ENCODE assay signal across 8 mouse cellular contexts in the genomic region with DNA sequence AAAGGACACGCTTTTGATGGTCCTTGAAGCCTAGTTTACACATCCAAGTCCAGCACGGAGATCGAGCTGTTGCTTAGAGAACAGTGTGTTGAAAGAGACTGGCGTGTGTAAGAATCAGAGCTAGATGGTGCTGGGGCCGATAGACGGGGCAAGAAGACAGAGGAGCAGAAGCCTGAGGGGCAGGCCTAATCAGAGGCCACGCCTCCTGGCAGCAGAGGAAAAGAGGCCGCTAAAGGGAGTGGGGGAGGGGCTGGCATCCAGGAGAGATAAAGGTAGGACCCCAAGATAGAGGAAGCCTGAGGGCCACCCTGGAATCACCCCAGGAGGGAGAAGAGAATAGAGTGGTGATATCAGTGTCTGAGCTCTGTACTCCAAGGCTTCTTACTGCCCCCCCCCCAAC. TPM values are rescaled to one million over a fixed set of nuclear protein-coding genes. Genes with fewer than 3 reads are reported as not detected.
DNase-seq lines count a peak whose midpoint lies in the region; ATAC-seq and TF ChIP-seq lines count a peak whose summit lies in the region.
"Had no signal": no experiment of that assay in that cellular context is flagged by ENCODE, and none has a peak within 500 bp of the region (broad histone marks: within the 10 kb centered on the region; RNA-seq: fewer than 3 reads in every experiment).

No protein-coding gene starts in this region.

- H3K4me2 ChIP-seq in forebrain, embryonic 12.5 days, result peak overlapping the region; percentile 41; the same call in 1 of the 2 replicates
- H3K4me2 ChIP-seq in midbrain, embryonic 13.5 days (replicated peaks), result no peak overlapping the region

- H3K9ac ChIP-seq in forebrain, embryonic 12.5 days, result no peak overlapping the region; the same call in 1 of the 2 replicates
- H3K9ac ChIP-seq in midbrain, embryonic 13.5 days (replicated peaks), result no peak overlapping the region

- no peak for TF ChIP-seq POLR2A in cerebellum, adult 2 months (IDR thresholded peaks at IDR 0.05; ENCODE audit: borderline replicate concordance, insufficient read depth, low read length)

- WGBS in forebrain, embryonic 12.5 days, result 7% methylated on average over 8 of the region's 8 CpGs
- WGBS in midbrain, embryonic 13.5 days, result 8% methylated on average over 8 of the region's 8 CpGs
- WGBS in cerebellum, adult 2 months, result 55% methylated on average over 8 of the region's 8 CpGs

- DNase-seq in kidney, postnatal 10 days, result peak; percentile 54
- DNase-seq in kidney, postnatal 4 days, result no peak
- DNase-seq in ZHBTc4 (ENCODE audit: low read depth, low spot score), result peak; percentile 67
- no peak for DNase-seq in cerebellum, adult 2 months
- no peak for DNase-seq in cerebellum, adult 9-11 months
- DNase-seq: cerebellum, postnatal 36 days had no signal

- H3K4me1 ChIP-seq in forebrain, embryonic 12.5 days, result peaks cover 46% of the 10 kb centered on the region
- peaks cover 40% of the 10 kb centered on the region for H3K4me1 ChIP-seq in midbrain, embryonic 13.5 days (replicated peaks)
- no peaks in the 10 kb centered on the region for H3K4me1 ChIP-seq in cerebellum, adult 2 months (ENCODE audit: control insufficient read depth, insufficient read depth, low read length)

- no peak for TF ChIP-seq CTCF in cerebellum, adult 2 months (IDR thresholded peaks at IDR 0.05; ENCODE audit: borderline replicate concordance, insufficient read depth, low read depth, low read length)

- peaks cover 32% of the 10 kb centered on the region for H3K27me3 ChIP-seq in forebrain, embryonic 12.5 days
- peaks cover 42% of the 10 kb centered on the region for H3K27me3 ChIP-seq in midbrain, embryonic 13.5 days
- no peaks in the 10 kb centered on the region for H3K27me3 ChIP-seq in cerebellum, adult 2 months (ENCODE audit: control insufficient read depth, insufficient read depth, low read length)

- no peak overlapping the region for H3K4me3 ChIP-seq in forebrain, embryonic 12.5 days (replicated peaks)
- H3K4me3 ChIP-seq in midbrain, embryonic 13.5 days (replicated peaks), result no peak overlapping the region
- no peak overlapping the region for H3K4me3 ChIP-seq in cerebellum, adult 2 months (replicated peaks; ENCODE audit: insufficient read depth, low read depth, low read length)

- H3K27ac ChIP-seq in forebrain, embryonic 12.5 days, result peak overlapping the region; percentile 87
- peak overlapping the region; percentile 70; the same call in 1 of the 2 replicates for H3K27ac ChIP-seq in midbrain, embryonic 13.5 days
- no peak overlapping the region for H3K27ac ChIP-seq in cerebellum, adult 2 months (ENCODE audit: insufficient read depth, low read length)

- no peaks in the 10 kb centered on the region for H3K36me3 ChIP-seq in forebrain, embryonic 12.5 days (replicated peaks)
- no peaks in the 10 kb centered on the region for H3K36me3 ChIP-seq in midbrain, embryonic 13.5 days

- peak; percentile 19; the same call in 1 of the 2 replicates for ATAC-seq in forebrain, embryonic 12.5 days (ENCODE audit: low FRiP score)
- peak; percentile 2; the same call in 1 of the 2 replicates for ATAC-seq in midbrain, embryonic 13.5 days

- H3K9me3 ChIP-seq in forebrain, embryonic 12.5 days, result no peaks in the 10 kb centered on the region
- no peaks in the 10 kb centered on the region for H3K9me3 ChIP-seq in midbrain, embryonic 13.5 days

RNA-seq across cellular contexts. Expression of gene Otub1, which starts 34.7 kb away (rescaled TPM):
- 220 and 238 TPM in 2 replicates for polyA plus RNA-seq in forebrain, embryonic 12.5 days (2016; fragmentation: Nextera tagmentation; extraction: Ambion mirVana)
- 247 and 260 TPM in 2 replicates for polyA plus RNA-seq in midbrain, embryonic 13.5 days (2015; fragmentation: Nextera tagmentation; extraction: Ambion mirVana)
- 234 and 248 TPM in 2 replicates for polyA plus RNA-seq in cerebellum, adult 2 months (2012; rRNA removed)

RNA-seq across cellular contexts. Expression of gene Cox8a, which starts 46.0 kb away (rescaled TPM):
- 781 and 789 TPM in 2 replicates for polyA plus RNA-seq in forebrain, embryonic 12.5 days (2016; fragmentation: Nextera tagmentation; extraction: Ambion mirVana)
- polyA plus RNA-seq in midbrain, embryonic 13.5 days (2015; fragmentation: Nextera tagmentation; extraction: Ambion mirVana), result 750 and 771 TPM in 2 replicates
- 1,171 and 1,228 TPM in 2 replicates for polyA plus RNA-seq in cerebellum, adult 2 months (2012; rRNA removed)

Comparison
In these comparisons a context has a peak if more than half of its experiments do, and no peak if none do; other contexts are left out.
1. DNase-seq: peak in kidney, postnatal 10 days (single experiment) and ZHBTc4 (single experiment); none in kidney, postnatal 4 days (0 of 2), cerebellum, adult 2 months (0 of 2) and cerebellum, adult 9-11 months (single experiment).